Mouse (Mus musculus) midbrain, embryonic 15.5 days (tissue): Measurements from ENCODE around the gene Gm17689. TPM values are rescaled to one million over a fixed set of nuclear protein-coding genes. Genes with fewer than 3 reads are reported as not detected.

Source experiments
- ATAC-seq: fragments of 200-750 bp; cut with Nextera tagmentation; replicated peaks from 2 replicates; pipeline ENCODE4 v1.8.0; 2017; ENCODE audit warnings: moderate TSS enrichment
- H3K27ac ChIP-seq: fragments of 300-500 bp; sonication (generic); 2 replicates; pipeline ENCODE4 v1.5.1; 2015; ENCODE audit warnings: mild to moderate bottlenecking, inconsistent platforms
- H3K27me3 ChIP-seq: fragments of 300-500 bp; sonication (generic); replicated peaks from 2 replicates; pipeline ENCODE4 v1.6.1; 2015; ENCODE audit warnings: inconsistent platforms
- H3K36me3 ChIP-seq: fragments of 300-500 bp; sonication (generic); replicated peaks from 2 replicates; pipeline ENCODE4 v1.6.1; 2015; ENCODE audit warnings: inconsistent platforms
- H3K4me1 ChIP-seq: fragments of 300-500 bp; sonication (generic); 2 replicates; pipeline ENCODE4 v1.6.1; 2015; ENCODE audit warnings: inconsistent platforms
- H3K4me2 ChIP-seq: fragments of 300-500 bp; sonication (generic); 2 replicates; pipeline ENCODE4 v1.6.1; 2015; ENCODE audit warnings: inconsistent platforms, mild to moderate bottlenecking, moderate library complexity
- H3K4me3 ChIP-seq: fragments of 300-500 bp; sonication (generic); 2 replicates; pipeline ENCODE4 v1.5.1; 2015; ENCODE audit warnings: mild to moderate bottlenecking, inconsistent platforms
- H3K9ac ChIP-seq: fragments of 300-500 bp; sonication (generic); 2 replicates; pipeline ENCODE4 v1.6.1; 2015; ENCODE audit warnings: mild to moderate bottlenecking, inconsistent platforms
- H3K9me3 ChIP-seq: fragments of 300-500 bp; sonication (generic); 2 replicates; pipeline ENCODE4 v1.6.1; 2016; ENCODE audit warnings: inconsistent platforms
- WGBS: fragments of 180-500 bp; shearing (Covaris S2); methylation state at CpG from one replicate; pipeline ENCODE4 v1.1.7; 2015; ENCODE audit warnings: mixed read lengths; 5-methylcytosine and 5-hydroxymethylcytosine counted together
- polyA plus RNA-seq: library from polyadenylated mRNA; unstranded; fragments of >200 nt; fragmentation: Nextera tagmentation; extraction: Ambion mirVana; gene quantifications from 2 replicates; pipeline ENCODE4 v1.2.1, GENCODE M21; 2015

The Gm17689 gene
- not detected in 2 replicates for polyA plus RNA-seq

DNA sequence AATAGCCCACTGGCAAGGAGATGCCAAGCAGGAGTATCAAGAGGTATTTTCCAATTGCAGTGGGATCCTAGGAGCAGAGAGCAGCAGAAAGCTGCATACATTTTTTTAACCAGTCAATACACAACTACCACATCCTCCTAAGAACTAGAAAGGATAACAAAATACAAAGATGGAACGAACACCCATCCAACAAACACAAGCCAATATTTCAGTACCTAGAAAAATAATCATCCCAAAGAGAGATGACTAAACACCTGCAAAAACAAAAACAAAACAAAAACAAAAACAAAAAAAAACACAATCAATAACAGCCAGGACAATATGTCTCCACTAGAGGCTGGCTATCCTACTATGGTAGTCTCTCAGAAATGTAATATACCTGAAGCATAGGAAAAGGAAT, at the start of gene Gm17689:
Gene Gm17689, minus strand, starts transcription at position 101 of the 400 bp plus-strand sequence.
- 63% methylated on average over 1 of the region's 1 CpGs for WGBS
- no peak within 1 kb of the TSS for H3K27ac ChIP-seq

DNA sequence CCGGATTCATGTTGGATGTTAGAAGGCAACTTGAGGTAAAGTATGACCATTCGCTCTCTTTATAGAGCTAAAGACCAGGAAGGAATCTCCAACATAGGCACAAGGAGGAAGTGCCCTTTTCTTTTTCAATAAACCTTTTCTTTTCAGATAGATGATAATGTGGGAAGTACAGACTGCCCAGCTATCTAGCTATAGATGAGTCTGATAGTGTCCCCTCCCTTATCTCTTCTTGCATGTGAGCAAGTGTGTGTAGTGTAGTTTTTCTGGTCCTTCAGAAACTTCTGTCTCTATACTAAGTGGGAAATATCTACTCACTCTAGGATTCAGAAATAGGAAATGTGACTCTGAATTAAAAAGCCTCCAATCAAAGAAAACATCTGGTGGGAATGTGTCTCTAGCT, 40.6 kb downstream of the Gm17689 start, which contains the start of gene Gm5615:
Gene Gm5615, minus strand, starts transcription at position 101 of the 400 bp plus-strand sequence.
- Histone ChIP-seq H3K4me1 (no peaks in the 10 kb centered on the region), H3K36me3 (no peaks in the 10 kb centered on the region), H3K4me2 (no peak within 1 kb of the TSS), H3K4me3 (no peak within 1 kb of the TSS), H3K9me3 (no peaks in the 10 kb centered on the region; the same call in 1 of the 2 replicates), H3K9ac (no peak within 1 kb of the TSS), H3K27ac (no peak within 1 kb of the TSS), H3K27me3 (no peaks in the 10 kb centered on the region)
- ATAC-seq = no peak
- WGBS = 88% methylated on average over 2 of the region's 2 CpGs

More for the DNA sequence above, at the start of gene Gm17689:
- no peaks in the 10 kb centered on the region for H3K36me3 ChIP-seq
- H3K4me1 ChIP-seq = no peaks in the 10 kb centered on the region
- no peak within 1 kb of the TSS for H3K4me3 ChIP-seq
- no peak within 1 kb of the TSS for H3K4me2 ChIP-seq
- no peaks in the 10 kb centered on the region for H3K27me3 ChIP-seq
- peaks cover 7% of the 10 kb centered on the region; the same call in 1 of the 2 replicates for H3K9me3 ChIP-seq
- ATAC-seq = no peak
- no peak within 1 kb of the TSS for H3K9ac ChIP-seq

Other genes with a start within 250 kb of the Gm17689 start
- gene Gm7257, start 150.8 kb downstream of the Gm17689 start, polyA plus RNA-seq = not detected in 2 replicates
- not detected in 2 replicates for gene Gm9513, start 107.0 kb downstream of the Gm17689 start, polyA plus RNA-seq
- gene Gm5615, start 40.7 kb downstream of the Gm17689 start, polyA plus RNA-seq = not detected in 2 replicates
- gene A630095E13Rik, start 60.7 kb upstream of the Gm17689 start, polyA plus RNA-seq = not detected in 2 replicates
- gene Acrv1, start 110.6 kb upstream of the Gm17689 start, polyA plus RNA-seq = not detected in 2 replicates
- gene Chek1, start 144.4 kb upstream of the Gm17689 start, polyA plus RNA-seq = 8.4 and 9.1 TPM in 2 replicates
- 86.6 and 93.4 TPM in 2 replicates for gene Stt3a, start 185.0 kb upstream of the Gm17689 start, polyA plus RNA-seq
- 113 and 115 TPM in 2 replicates for gene Ei24, start 214.8 kb upstream of the Gm17689 start, polyA plus RNA-seq
- gene Fez1, start 239.2 kb upstream of the Gm17689 start, polyA plus RNA-seq = 586 and 588 TPM in 2 replicates